Mouse (Mus musculus) CH12.LX (cell line): ENCODE results near the gene Pigw. TPM values are rescaled to one million over a fixed set of nuclear protein-coding genes. Genes with fewer than 3 reads are reported as not detected.

Source experiments
- DNase-seq: peaks from one replicate; pipeline ENCODE4 v3.0.0-alpha.2; 2013; ENCODE audit errors: extremely low read depth
- H3K27ac ChIP-seq: 2 replicates; pipeline ENCODE4 v1.5.1; 2012; ENCODE audit warnings: low read depth, mild to moderate bottlenecking, control low read depth, moderate library complexity; ENCODE audit not compliant: insufficient read depth
- H3K27me3 ChIP-seq: replicated peaks from 2 replicates; pipeline ENCODE3; 2012; ENCODE audit warnings: inconsistent platforms
- H3K36me3 ChIP-seq, 2 experiments: replicated peaks in 1 of 2; 2 replicates each; pipeline versions ENCODE3 to v1.6.1; 2012; ENCODE audit warnings: inconsistent platforms in 1 of 2, low read length in 1 of 2, mild to moderate bottlenecking in 1 of 2, mixed read lengths in 1 of 2, moderate library complexity in 1 of 2; ENCODE audit not compliant: control insufficient read depth in 1 of 2, insufficient read depth in 1 of 2
- H3K4me1 ChIP-seq, 2 experiments: 2 replicates each; pipeline ENCODE4 v1.6.1; 2012; ENCODE audit warnings: inconsistent platforms in 1 of 2, moderate library complexity in 1 of 2; ENCODE audit not compliant: insufficient read depth in 2 of 2, control insufficient read depth in 1 of 2
- H3K4me2 ChIP-seq: 2 replicates; pipeline ENCODE4 v1.6.1; 2012; ENCODE audit warnings: low read depth, mild to moderate bottlenecking, control low read depth; ENCODE audit not compliant: poor library complexity, insufficient read depth, severe bottlenecking
- H3K4me3 ChIP-seq, 3 experiments: fragments of 150-350 bp in 1 of 3; sonication (generic) in 1 of 3; replicated peaks in 1 of 3; 2 replicates each; pipeline versions ENCODE3 to v1.5.1; 2011 to 2012; ENCODE audit warnings: low read depth in 2 of 3, low read length in 2 of 3, mild to moderate bottlenecking in 2 of 3, moderate library complexity in 2 of 3, control low read depth in 1 of 3, improper control_type of control experiment in 1 of 3, inconsistent platforms in 1 of 3, mixed read lengths in 1 of 3; ENCODE audit not compliant: poor library complexity in 1 of 3
- H3K79me2 ChIP-seq: replicated peaks from 2 replicates; pipeline ENCODE4 v1.6.1; 2012; ENCODE audit warnings: mild to moderate bottlenecking, moderate library complexity; ENCODE audit not compliant: control insufficient read depth, poor library complexity, insufficient read depth, severe bottlenecking; ENCODE audit errors: extremely low read depth
- H3K9ac ChIP-seq: 2 replicates; pipeline ENCODE4 v1.6.1; 2012; ENCODE audit warnings: low read depth, mild to moderate bottlenecking, control low read depth, moderate library complexity; ENCODE audit not compliant: insufficient read depth
- H3K9me3 ChIP-seq: replicated peaks from 2 replicates; pipeline ENCODE3; 2012; ENCODE audit warnings: low read length, inconsistent platforms, mixed read lengths
- BHLHE40 ChIP-seq: IDR thresholded peaks from 2 replicates; pipeline ENCODE4 v1.6.1; 2011; ENCODE audit warnings: mild to moderate bottlenecking, low read depth, low read length, improper control_type of control experiment
- CHD2 ChIP-seq: IDR thresholded peaks from 2 replicates; pipeline ENCODE4 v1.6.1; 2011; ENCODE audit warnings: low read length, improper control_type of control experiment
- CTCF ChIP-seq, 2 experiments: IDR thresholded peaks in 1 of 2; conservative IDR thresholded peaks in 1 of 2; 2 replicates each; pipeline ENCODE4 v1.5.1; 2011 to 2012; ENCODE audit warnings: low read depth in 2 of 2, low read length in 2 of 2, improper control_type of control experiment in 1 of 2, inconsistent platforms in 1 of 2, mild to moderate bottlenecking in 1 of 2, moderate library complexity in 1 of 2
- E2F4 ChIP-seq: IDR thresholded peaks from 2 replicates; pipeline ENCODE4 v1.6.1; 2011; ENCODE audit warnings: low read depth, low read length, improper control_type of control experiment; ENCODE audit not compliant: insufficient replicate concordance
- ELF1 ChIP-seq: IDR thresholded peaks from 2 replicates; pipeline ENCODE4 v1.6.1; 2014; ENCODE audit warnings: low read depth, mild to moderate bottlenecking, inconsistent platforms, low read length, improper control_type of control experiment
- EP300 ChIP-seq: IDR thresholded peaks from 2 replicates; pipeline ENCODE4 v1.6.1; 2011; ENCODE audit warnings: low read length, improper control_type of control experiment
- GABPA ChIP-seq: IDR thresholded peaks from 2 replicates; pipeline ENCODE4 v1.6.1; 2012; ENCODE audit warnings: low read depth, low read length, improper control_type of control experiment, inconsistent platforms; ENCODE audit not compliant: insufficient replicate concordance
- HCFC1 ChIP-seq: IDR thresholded peaks from 2 replicates; pipeline ENCODE4 v1.6.1; 2012; ENCODE audit warnings: low read depth, mild to moderate bottlenecking, inconsistent platforms, low read length, improper control_type of control experiment
- IRF4 ChIP-seq: IDR thresholded peaks from 2 replicates; pipeline ENCODE4 v1.6.1; 2014; ENCODE audit warnings: low read depth, mild to moderate bottlenecking, inconsistent platforms, low read length, improper control_type of control experiment
- KAT2A ChIP-seq: IDR thresholded peaks from 2 replicates; pipeline ENCODE4 v1.6.1; 2012; ENCODE audit warnings: low read length, improper control_type of control experiment, inconsistent platforms; ENCODE audit not compliant: insufficient replicate concordance
- MAX ChIP-seq: IDR thresholded peaks from 2 replicates; pipeline ENCODE4 v1.6.1; 2011; ENCODE audit warnings: low read length, improper control_type of control experiment
- MAZ ChIP-seq: IDR thresholded peaks from 2 replicates; pipeline ENCODE4 v1.6.1; 2012; ENCODE audit warnings: low read depth, mild to moderate bottlenecking, inconsistent platforms, low read length, improper control_type of control experiment, moderate library complexity
- MYC ChIP-seq: IDR thresholded peaks from 2 replicates; pipeline ENCODE4 v1.6.1; 2011; ENCODE audit warnings: low read depth, mild to moderate bottlenecking, improper control_type of control experiment, low read length
- POLR2A ChIP-seq: IDR thresholded peaks from 2 replicates; pipeline ENCODE4 v1.6.1; 2011; ENCODE audit warnings: low read depth, mild to moderate bottlenecking, improper control_type of control experiment, low read length
- RAD21 ChIP-seq: IDR thresholded peaks from 2 replicates; pipeline ENCODE4 v1.6.1; 2011; ENCODE audit warnings: low read depth, mild to moderate bottlenecking, low read length, improper control_type of control experiment, moderate library complexity
- SMC3 ChIP-seq: IDR thresholded peaks from 2 replicates; pipeline ENCODE4 v1.6.1; 2011; ENCODE audit warnings: low read depth, low read length, improper control_type of control experiment
- TBP ChIP-seq: conservative IDR thresholded peaks from 2 replicates; pipeline ENCODE4 v1.6.1; 2011; ENCODE audit warnings: low read depth, low read length, improper control_type of control experiment
- TCF12 ChIP-seq: IDR thresholded peaks from 2 replicates; pipeline ENCODE4 v1.6.1; 2014; ENCODE audit warnings: low read depth, mild to moderate bottlenecking, inconsistent platforms, low read length, improper control_type of control experiment
- ZKSCAN1 ChIP-seq: IDR thresholded peaks from 2 replicates; pipeline ENCODE4 v1.6.1; 2012; ENCODE audit warnings: low read depth, inconsistent platforms, low read length, improper control_type of control experiment, borderline replicate concordance
- ZMIZ1 ChIP-seq: IDR thresholded peaks from 2 replicates; pipeline ENCODE4 v1.6.1; 2012; ENCODE audit warnings: low read depth, mild to moderate bottlenecking, inconsistent platforms, low read length, improper control_type of control experiment
- ZNF384 ChIP-seq: IDR thresholded peaks from 2 replicates; pipeline ENCODE4 v1.6.1; 2012; ENCODE audit warnings: low read depth, low read length, improper control_type of control experiment, inconsistent platforms
- dilution Hi-C: fragments of 300-500 bp; cut with MboI; formaldehyde crosslinking; loops from 2 replicates; pipeline ENCODE4 v1.14.3; 2020; ENCODE audit warnings: low sequenced_read_pairs; ENCODE audit not compliant: extremely low pct_unique_long_range_greater_than_20kb, extremely low pct_ligation_motif_present
- in situ Hi-C: fragments of 300-500 bp; cut with MboI; formaldehyde crosslinking; loops from 3 replicates; pipeline ENCODE4 v1.14.3; 2019; ENCODE audit warnings: low sequenced_read_pairs, low pct_ligation_motif_present, low pct_unique_long_range_greater_than_20kb, mixed read lengths
- polyA plus RNA-seq: library from polyadenylated mRNA; unstranded; fragments of >175 nt; gene quantifications from 2 replicates; pipeline ENCODE4 v1.2.1, GENCODE M21; 2012; ENCODE audit warnings: low read depth; ENCODE audit not compliant: insufficient read length
- total RNA-seq, 2 experiments: library from RNA; depleted of rRNA; stranded (reverse); fragments of 300-350 nt in 1 of 2; fragments of >200 nt in 1 of 2; gene quantifications; 2 replicates each; pipeline ENCODE4 v1.2.3; 2012 to 2014

Pigw gene
- total and polyA plus RNA-seq, 3 experiments: 5.7 to 9.2 (median 6.5) TPM

DNA sequence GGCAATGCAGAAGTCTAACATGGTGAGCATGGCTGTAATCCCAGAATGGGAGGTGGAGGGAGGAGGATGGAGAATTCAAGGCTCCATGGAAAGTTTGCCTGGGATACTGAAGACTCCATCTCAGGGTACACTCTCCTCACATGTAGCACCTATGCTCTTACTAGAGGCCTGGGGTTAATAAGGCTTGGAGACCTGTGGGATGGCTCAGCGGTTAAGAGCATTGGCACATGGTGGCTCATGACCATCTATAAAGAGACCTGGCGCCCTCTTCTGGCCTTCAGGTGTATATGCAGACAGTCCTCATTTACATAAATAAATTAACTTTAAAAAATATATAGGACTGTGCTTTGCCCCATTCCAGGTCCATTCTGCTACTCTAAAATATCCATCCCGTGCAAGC is 39.2 kb upstream of the Pigw start (continued):
- TF ChIP-seq CHD2: no peak
- peak; percentile 69; the same call in 1 of the 2 replicates for TF ChIP-seq TBP
- peak; percentile 43; the same call in 1 of the 2 replicates for TF ChIP-seq POLR2A
- TF ChIP-seq MAZ: no peak
- TF ChIP-seq BHLHE40: peak; percentile 55
- TF ChIP-seq ELF1: no peak

DNA sequence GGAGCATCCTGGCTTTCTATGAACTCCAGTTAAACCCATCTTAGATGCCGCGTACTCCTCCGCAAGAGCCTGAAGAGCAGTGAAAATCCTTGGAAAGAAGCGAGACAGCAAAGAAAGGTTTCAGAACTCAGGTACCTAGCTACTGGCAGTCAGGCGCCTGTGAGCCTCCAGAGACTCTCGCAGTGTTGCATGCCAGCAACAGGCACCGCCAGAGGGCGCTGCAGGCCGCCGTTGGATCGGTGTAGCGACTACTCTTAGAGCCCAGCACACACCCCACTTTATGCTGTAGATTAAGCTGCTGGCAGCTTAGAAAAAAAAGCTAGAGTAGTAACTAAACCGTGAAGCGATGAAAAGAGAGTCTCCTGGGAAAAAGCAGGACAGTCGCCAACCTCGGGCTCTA is 38.3 kb upstream of the Pigw start:
- TF ChIP-seq ZNF384: peak; percentile 74
- peak; percentile 72 for TF ChIP-seq SMC3
- TF ChIP-seq TCF12: 0 out of 2 replicates have a peak, but pooled peaks have one; percentile 20
- TF ChIP-seq HCFC1: peak; percentile 29; the same call in 1 of the 2 replicates
- TF ChIP-seq MYC: no peak
- peak; percentile 88 to 97; a peak in 3 of 4 replicates for TF ChIP-seq CTCF (conservative IDR thresholded peaks at IDR 0.05 in 1 of 2, IDR thresholded peaks at IDR 0.05 in 1 of 2; ENCODE audit: low read depth in 2 of 2, low read length in 2 of 2)
- TF ChIP-seq BHLHE40: no peak
- no peak for TF ChIP-seq MAZ
- TF ChIP-seq KAT2A: no peak
- TF ChIP-seq EP300: no peak
- TF ChIP-seq RAD21: peak; percentile 89
- peaks cover 21% of the 10 kb centered on the region for H3K79me2 ChIP-seq
- H3K36me3 ChIP-seq: peaks cover 10 to 13% of the 10 kb centered on the region in 2 experiments
- dilution Hi-C loops: no loop called here
- DNase-seq: peak; percentile 89
- peaks cover 36% of the 10 kb centered on the region for H3K27me3 ChIP-seq
- peak overlapping the region in 1 of 3 experiments; percentile 6 for H3K4me3 ChIP-seq
- no peak overlapping the region for H3K27ac ChIP-seq
- H3K9ac ChIP-seq: 0 out of 2 replicates have a peak overlapping the region, but pooled peaks have one; percentile 3
- in situ Hi-C loops: loop anchor here (5.0 to 10.0 kb wide), 4 partner anchors 41 to 336 kb away; no protein-coding TSS in a partner anchor
- H3K4me1 ChIP-seq: peaks cover 8 to 37% of the 10 kb centered on the region in 2 experiments; a peak in 3 of 4 replicates
- H3K4me2 ChIP-seq: peak overlapping the region; percentile 57
- H3K9me3 ChIP-seq: no peaks in the 10 kb centered on the region

GRCm38 (mm10) chr11:84916703-84917300 is 36.7 kb upstream of the Pigw start:
- no peak for DNase-seq
- in situ Hi-C loops: loop anchor here (5.0 to 10.0 kb wide), 4 partner anchors 40 to 338 kb away; no protein-coding TSS in a partner anchor
- Histone ChIP-seq H3K9ac (no peak overlapping the region), H3K4me2 (no peak overlapping the region; the same call in 1 of the 2 replicates), H3K9me3 (no peaks in the 10 kb centered on the region), H3K4me3 (peak overlapping the region in 2 of 3 experiments; percentile 83 to 98), H3K27ac (no peak overlapping the region), H3K27me3 (peaks cover 19% of the 10 kb centered on the region), H3K79me2 (peaks cover 21% of the 10 kb centered on the region), H3K36me3 (peaks cover 20 to 26% of the 10 kb centered on the region in 2 experiments), H3K4me1 (peaks cover 6 to 37% of the 10 kb centered on the region in 2 experiments; a peak in 3 of 4 replicates)
- TF ChIP-seq TBP (no peak), MAZ (no peak), IRF4 (no peak), CHD2 (no peak), ZMIZ1 (no peak), BHLHE40 (no peak), E2F4 (no peak), ZKSCAN1 (no peak), GABPA (no peak), MAX (no peak), ELF1 (no peak)
- dilution Hi-C loops: no loop called here
